Mouse (Mus musculus) thymus, postnatal 36 days (tissue): ENCODE measurements around the gene Ksr1.

Experiments
- DNase-seq, 2 experiments: peaks; one replicate each; pipeline ENCODE4 v3.0.0; 2022; ENCODE audit warnings: mixed read lengths in 2 of 2

The Ksr1 gene

DNA sequence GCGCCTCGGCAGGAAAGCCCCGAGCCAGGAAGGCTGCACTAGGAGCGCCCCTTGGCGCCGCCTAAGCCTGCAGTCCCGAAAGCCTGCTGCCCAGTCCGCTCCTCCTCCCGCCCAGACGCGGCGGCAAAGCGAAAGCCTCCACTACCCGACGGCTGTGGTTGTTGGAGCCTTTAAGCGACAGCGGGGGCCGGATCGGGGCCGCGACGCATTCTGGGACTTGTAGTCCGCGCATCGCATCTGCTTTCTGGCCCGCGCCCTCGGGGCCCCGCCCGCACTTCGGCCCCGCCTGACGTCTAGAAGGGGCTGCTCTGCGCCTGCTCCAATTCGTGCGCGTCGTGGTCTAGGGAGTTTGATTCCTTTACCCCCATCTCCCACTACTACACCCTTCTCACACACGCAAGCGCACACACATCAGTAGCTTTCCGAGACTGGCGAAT lies at the start of gene Ksr1:
Gene Ksr1, minus strand, starts transcription at position 77 of the 437 bp plus-strand sequence.
- DNase-seq: peak; percentile 91 to 94

DNA sequence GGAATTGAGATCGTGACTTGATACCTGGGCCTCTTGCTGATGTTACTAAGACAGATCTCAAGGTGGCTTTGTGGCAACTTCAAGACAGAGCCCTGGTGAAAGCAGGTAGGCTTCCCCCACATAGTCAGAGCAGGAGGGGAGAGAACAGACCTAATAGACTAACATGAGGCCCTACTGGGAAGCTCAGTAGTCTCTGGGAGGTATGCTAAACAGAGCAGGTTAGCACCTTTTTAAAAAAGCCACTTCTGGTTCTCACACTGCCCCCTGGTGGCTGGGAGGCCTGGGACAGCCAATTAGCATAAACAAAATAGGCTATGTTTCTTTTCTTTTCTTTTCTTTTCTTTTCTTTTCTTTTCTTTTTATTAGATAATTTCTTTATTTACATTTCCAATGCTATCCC lies 46.0 kb upstream of the Ksr1 start:
- DNase-seq: peak; percentile 38 to 42

DNA sequence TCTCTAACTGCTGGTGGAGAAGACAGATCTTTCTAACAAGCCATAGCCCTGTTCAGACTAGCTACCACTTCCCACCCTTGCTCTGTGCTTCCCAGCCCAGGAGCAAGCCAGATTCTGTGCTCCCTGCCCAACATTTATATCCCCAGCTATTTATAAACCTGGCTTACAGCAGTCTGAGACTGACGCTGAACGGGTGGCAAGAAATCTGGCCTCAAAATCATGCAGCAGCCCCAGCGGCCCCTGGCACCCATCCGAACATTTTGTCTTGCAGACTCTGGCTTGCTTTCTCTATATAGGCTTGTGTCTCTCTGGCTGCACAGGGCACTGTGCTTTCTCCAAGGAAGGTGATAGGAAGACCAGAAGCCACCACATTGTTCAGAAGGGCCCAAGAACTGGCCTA lies 45.0 kb upstream of the Ksr1 start:
- no peak for DNase-seq

DNA sequence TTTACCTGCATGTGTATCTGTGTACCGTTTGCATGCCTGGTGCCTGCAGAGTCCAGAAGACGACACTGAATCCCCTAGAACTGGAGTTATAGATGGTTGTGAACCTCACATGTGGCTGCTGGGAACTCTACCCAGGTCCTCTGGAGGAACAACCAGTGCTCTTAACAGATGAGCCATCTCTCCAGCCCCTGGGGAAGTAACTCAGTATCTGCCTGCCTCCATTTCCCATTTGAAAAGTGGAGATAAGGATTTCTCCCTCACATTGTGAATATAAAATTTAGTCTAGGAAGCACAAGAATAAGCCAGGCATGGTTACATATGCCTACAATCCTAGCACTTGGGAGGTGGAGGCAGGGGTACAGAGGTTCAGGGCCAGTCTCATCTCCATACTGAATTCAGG lies 44.0 kb upstream of the Ksr1 start:
- no peak for DNase-seq

DNA sequence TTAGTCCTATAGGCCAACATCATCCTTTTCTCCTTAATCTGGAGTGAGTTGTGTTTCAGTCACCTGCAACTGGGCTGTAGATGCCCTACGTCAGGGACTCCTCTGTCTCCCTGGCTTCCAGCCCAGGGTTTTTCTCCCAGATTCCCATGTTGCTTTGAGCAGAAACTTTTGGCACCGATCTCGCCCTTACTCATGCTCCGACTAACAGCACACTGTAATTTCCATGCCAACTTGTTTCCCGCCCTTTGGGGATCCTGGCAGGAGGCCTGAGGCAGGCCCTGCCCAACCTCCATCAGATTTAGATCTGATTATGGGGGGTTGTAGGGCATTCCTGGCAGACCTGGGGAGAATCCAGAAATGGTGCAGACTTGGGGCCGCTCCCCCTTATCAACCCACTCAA lies 42.0 kb upstream of the Ksr1 start:
- DNase-seq: no peak

DNA sequence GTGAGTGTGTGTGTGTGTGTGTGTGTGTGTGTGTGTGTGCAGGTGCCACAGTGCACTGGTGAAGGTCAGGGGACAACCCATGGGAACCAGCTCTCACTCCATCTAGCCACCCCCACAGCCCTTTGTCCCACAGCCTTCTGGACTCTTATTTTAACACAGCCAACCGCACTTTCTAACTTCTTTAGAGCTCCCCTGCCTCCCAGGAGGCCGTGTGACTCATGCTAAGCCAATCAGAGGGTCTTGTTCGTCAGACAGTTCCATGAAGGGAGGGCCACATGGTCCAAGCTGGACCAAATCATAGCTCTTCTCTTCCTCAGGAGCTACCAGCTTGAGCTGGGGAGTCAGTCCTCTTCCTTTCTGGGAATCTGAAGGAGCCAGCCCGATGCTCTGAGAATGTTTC lies 41.1 kb upstream of the Ksr1 start:
- DNase-seq: no peak

DNA sequence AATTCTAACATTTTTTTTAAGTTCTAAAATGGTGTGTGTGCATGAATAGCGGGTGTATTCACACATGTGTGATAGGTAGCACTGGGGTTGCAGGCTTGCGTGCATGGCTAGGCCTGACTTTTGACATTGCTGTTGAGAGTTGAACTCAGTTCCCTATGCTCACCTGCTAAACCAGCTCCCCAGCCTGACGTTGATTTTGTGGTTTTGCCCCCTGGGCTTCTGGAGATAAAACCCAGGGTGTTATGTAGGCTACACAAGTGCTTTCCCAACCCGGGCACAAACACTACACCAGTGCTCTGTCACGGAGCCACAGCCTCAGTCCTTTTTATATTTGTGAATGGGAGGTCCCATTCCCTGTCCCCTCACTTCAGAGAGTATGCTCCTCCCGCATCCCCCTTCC lies 39.5 kb upstream of the Ksr1 start:
- no peak for DNase-seq

DNA sequence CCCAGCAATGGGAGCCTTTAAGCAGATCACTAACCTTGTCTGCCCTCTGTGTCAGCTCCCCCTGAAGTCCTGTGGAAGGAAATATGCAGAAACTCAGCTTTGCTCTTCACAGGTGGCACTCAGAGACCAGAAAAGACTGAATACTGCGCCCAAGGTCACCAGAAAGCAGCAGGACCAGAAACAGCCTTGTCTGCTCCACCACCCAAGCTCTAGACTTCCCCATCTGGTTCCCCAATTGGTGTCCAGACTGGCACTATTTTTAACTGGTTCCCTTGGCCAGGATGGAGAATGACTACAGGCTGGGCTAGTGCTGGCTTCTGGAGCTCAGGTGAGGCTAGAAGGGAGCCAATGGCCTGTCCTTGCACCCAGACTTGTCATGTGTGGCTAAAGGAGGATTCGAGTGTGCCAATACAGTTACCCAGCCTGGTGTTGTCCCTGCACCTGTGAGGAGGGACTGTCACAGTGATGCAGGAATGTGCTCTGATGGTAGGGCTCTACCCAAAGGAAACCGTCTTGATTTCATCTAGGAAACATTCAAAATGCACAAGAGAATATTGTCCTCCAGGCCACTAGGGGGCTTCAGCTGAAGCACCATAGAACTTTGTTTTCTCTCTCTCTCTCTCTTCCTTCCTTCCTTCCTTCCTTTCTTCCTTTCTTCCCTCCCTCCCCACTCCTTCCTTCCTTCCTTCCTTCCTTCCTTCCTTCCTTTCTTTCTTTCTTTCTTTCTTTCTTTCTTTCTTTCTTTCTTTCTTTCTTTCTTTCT lies 38.1 kb upstream of the Ksr1 start:
- DNase-seq: no peak

DNA sequence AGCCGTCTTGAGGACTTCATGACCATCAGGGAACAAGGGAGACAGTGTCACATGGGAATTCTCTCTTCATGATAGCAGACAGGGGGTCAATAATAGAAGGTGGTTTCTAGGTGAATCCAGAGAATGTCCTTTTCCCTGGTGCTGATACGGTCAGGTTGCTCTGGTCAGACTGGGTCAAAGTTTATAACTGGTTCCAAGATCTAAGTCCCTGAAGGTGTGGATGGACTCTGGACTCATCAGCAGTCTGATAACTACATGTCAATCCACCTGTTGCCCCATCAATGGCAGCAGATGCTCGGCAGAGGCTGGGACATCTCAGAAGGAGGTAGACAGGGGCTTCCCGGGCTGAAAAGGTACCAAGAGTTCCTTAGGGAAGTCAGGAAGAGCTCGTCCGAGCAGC lies 37.2 kb upstream of the Ksr1 start:
- DNase-seq: no peak

DNA sequence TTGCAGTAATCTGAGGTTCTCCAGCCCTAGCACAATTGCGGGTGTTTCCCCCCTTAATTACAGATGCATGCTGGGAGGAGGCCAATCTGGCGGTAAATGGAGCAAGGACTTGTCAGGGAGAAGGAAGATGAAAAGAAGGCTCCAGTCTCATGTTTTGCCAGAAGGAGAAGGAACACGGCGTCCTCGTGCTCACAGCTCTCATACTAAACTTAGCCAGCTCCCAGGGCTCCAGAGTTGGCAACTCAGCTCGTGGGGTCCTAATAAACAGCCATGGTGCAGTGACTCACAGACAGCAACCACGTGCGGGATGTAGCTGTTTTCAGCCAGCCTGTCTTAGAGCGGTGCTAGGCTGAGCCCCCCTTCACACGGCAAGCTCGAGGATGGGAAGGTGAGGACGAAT lies 36.7 kb upstream of the Ksr1 start:
- DNase-seq: no peak

DNA sequence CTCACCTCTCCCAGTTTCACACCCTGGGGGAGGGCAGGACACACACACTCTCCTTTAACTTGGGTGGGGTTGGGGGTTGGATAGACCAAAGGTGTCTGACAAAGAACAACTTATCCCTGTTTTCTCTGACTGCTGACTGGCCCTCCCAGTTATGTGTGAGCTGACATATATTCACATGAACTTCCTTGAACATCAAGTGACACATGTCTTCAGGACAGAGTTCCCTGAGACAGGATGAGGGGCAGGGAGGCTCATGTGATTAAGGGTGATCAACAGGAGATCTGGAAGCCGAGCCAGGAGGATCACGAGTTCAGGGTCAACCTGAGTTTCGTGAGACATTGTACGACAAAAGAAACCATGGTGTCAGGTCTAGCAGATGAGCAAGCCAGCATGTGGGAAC lies 35.7 kb upstream of the Ksr1 start:
- DNase-seq: no peak

DNA sequence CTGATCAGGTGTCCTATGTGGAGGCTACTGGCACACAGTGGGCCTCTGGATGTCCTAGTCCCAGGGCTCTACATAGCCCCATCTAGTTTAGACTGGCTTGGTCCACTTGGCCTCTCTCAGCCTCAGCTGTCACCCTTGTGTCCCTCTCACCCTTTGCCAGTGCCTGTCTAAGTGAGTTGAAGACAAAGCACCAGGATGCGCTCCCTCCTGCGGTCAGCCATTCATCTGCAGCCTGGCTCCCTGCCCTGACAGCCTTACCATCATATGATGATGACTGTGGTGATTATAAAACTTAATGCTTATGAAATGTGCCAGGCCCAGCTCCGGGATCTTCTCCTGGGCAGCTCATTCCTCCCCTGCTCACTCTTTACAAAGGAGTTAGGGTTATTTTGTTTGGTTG lies 30.5 kb upstream of the Ksr1 start:
- no peak for DNase-seq

DNA sequence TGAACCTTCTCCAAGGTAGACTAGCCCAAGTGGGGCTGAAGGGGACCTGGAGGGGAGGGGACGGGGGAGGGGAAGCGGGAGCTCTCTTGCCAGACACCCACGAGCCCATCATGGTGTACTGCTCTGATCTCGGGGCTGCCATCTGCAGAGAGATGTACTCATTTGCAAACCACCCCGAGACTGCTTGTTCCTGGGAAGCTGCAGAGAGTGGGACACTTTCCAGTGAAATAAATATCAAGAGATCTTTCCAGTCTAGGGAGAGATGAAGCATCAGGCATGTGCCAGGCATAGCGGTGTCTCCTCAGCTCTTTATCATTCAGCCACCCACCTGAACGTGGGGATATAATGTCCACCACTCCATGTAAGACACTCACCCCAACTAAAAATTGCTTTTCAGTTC lies 25.8 kb upstream of the Ksr1 start:
- DNase-seq: no peak

DNA sequence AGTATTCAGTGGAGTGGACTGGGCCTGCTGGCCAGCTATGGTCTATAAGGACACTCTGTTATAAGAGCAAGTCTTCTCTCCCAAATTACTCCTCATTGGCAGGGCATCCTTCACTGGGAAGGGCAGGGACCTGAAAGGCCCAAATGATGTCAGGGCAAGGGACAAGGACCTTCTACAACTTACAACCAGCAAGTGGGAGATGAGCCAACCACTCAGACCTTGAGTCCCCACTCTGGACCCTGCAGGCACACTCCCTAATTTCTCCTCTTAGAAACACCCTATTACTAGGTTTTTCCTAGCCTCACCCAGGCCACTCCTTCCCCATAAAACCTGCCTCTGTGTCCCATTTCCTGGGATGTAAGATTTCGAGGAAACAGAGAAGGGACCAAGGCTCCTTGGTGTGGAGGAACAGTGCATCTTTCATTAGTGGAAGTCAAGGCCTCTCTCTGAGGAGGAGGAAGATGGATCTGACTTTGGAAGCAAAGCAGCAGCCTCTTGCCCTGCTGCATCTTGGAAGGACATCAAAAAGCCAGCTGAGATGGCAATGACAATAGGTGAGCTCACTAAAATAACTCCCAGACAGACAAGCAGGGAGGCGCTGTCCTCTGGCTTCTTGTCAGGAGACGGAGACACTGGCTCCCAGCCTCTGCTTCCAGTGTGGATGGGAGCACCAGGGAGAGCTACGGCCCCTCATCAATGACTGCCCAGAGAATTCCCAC lies 20.5 kb upstream of the Ksr1 start:
- DNase-seq: no peak

DNA sequence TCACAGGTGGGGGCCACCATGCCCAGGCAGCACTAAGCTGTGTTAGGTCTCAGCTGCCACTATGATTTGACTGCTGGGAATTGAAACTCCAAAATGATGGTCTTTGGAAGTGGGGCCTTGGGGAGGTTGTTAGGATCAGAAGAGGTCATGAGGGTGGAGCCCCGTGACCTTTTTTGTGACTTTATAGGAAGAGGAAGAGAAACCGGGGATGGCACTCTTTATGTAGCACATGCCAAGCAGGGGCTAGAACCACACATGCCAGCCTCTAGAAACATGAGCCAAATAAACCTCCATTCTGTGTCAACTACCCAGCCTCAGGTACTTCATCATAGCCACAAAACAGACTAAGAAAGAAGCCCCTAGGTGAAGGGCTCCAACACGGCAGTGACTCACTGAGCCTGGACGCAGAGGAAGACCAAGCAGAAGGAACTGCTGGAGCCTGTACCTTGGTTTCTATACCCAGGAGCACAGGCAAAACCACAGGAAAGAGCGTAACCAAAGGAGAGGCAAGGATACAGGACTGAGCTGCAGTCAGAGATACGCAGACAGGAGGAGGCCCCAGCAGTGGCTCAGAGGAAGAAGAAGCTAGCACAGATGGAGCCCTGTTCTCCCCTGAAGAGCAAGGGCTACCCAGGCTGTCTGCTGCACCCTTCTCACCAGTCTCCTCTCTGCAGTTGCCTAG lies 15.0 kb upstream of the Ksr1 start:
- no peak for DNase-seq

DNA sequence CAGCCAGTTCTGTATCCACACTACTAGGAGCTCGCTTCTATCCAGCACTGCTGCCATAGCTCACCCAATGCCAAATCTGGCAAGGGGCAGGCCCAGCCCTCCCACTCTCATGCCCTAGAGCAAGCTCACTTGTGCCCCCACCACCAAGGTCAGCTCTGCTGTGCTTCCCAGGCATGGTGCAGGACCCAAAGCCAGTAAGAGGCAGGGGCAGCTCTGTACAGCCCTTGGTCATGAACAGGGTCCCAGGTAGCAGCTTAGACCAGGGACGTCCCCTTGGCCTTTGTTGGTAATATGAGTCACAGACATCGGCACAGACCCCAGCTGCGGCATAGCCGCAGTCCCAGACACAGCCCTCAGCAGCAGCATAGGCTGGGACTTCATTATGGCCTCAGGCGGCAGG lies 13.9 kb upstream of the Ksr1 start:
- DNase-seq: no peak

DNA sequence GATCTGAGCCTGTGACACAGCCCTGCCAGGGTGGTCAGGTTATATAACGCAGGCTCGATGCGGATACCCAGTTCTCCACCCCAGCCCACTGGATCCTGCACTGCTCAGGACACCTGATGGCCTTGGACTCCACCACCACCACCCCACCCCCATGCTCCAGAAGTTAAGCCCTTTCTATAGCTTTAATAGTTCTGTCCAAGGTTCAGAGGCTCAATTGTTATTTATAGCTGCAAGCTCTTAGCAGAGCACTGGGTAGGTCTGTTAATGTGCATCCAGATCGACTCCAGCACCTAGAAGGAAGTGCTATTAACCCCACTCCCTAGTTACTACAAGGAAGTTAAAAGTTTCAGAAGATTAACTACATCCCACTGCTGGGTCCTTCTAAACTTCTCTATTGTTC lies 11.5 kb upstream of the Ksr1 start:
- no peak for DNase-seq

DNA sequence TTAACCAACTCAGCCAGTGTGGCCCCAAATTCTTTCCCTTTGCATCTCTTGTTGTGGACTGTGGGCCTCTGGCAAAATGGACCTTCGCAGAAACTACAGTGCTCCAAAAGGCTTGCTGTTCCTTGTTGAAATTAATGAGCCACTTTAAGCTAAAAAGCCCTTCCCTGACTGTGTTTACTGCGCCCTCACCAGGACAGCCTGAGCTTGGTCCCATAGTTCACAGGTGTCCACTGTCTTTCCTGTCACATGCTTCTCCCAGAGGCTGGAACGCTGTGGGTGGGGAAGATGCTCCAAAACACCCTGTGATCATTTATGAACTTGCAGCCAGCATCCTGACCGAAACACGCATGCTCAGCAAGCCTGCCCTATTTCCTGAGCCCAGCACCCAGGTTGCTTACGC lies 9.1 kb upstream of the Ksr1 start:
- no peak for DNase-seq

DNA sequence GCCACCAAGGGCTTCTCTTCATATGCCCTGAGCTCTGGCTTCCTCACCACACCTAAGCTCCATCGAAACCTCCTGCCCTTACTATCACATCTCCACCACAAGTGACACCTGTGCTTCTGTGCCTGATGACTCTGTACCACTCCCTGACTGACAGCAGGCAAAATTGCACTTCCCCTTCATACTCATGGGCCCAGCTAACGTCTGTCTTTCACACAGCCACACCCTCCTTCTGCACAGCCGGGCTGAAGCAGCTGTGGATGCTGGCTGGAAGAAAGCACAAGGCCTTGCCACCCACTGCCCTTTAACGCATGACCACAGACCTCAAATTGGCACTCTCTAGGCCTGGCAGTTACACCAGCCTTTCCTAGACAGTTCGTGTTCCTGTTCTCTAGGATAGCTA lies 6.5 kb upstream of the Ksr1 start:
- peak in 1 of 2 experiments; percentile 49 for DNase-seq

DNA sequence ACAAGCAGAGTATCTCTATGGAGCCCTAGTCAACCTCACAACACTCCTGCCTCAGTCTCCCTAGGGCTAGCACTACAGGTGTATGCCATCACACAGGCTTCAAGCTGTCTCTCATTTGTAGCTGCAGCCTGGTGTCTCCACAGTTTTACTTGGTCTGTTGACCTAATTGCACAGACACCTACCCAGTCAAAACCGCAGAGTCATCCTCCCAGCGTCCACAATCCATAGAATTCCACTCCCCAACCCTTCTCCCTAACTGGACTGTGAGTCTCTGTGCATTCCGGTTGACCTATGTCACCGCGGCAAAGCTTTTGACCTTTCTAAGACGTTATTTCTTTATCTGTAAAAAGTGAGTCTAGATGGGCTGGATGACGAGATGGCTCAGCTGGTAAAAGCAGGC lies 5.7 kb upstream of the Ksr1 start:
- no peak for DNase-seq

DNA sequence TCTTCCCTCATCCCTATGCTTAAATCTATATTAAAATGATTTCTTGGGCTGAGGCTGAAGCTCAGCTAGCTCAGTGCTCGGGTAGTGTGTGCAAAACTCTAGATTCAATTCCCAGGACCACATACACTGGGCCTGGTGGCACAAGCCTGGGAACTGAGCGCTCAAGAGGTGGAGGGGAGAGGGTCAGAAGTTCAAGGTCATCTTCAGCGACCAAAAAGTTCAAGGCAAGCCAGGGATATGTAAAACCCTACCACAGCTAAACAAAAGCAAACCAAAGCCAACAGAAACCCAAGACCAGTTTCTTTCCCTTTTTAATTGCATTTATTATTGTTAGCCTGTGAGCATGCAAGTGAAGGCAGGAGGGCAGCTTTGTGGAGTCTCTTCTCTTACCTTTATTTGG lies 4.1 kb upstream of the Ksr1 start:
- no peak for DNase-seq

DNA sequence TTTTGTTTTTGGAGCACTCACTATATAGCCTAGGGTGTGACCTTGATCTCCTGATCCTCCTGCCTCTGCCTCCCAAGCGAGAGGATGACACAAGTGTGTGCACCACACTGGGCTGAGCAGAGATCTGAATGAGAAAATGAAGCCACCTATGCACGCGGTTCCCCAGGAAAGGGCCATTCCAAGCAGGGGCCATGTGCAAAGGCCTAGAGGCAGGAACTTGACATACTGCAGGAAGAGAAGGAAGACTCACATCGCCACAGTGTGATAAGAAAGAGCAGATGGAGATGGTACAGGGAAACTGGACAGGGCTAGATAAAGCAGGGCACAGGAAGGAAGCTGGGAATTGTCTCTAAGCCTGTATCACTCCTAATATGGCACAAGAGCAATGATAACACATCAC lies 3.1 kb upstream of the Ksr1 start:
- DNase-seq: no peak

DNA sequence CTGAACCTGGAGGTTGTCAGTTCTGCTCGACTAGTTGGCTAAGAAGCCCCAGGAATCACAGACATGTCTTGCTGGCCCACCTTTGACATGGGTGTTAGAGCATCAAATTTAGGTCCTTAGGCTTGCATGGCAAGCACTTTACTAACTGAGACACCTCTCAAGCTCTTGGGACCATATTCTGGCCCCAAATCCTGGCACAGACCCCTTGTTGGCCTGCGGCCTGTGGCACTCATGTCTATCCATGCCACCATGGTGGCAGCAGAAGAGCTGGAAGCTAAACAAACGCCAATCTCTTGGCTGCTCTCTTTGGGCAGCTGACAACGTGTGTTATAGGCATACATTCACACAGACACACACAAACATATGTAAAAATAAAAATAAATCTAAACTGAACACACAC lies 2.6 kb upstream of the Ksr1 start:
- no peak for DNase-seq
